Mouse (Mus musculus): ENCODE measurements around the gene Dlgap1.

Dlgap1 gene

GRCm38 (mm10) chr17:70462771-70463491 is 494.1 kb downstream of the Dlgap1 start:
- DNase-seq (ENCODE audit: low spot score), result no peak

- no peak for DNase-seq (ENCODE audit: low spot score)
Observed at GRCm38 (mm10) chr17:70466413-70466812, 497.5 kb downstream of the Dlgap1 start.

GRCm38 (mm10) chr17:70470970-70471371 is 502.1 kb downstream of the Dlgap1 start:
- DNase-seq (ENCODE audit: low spot score), result no peak

GRCm38 (mm10) chr17:70472162-70472561 is 503.3 kb downstream of the Dlgap1 start:
- no peak for DNase-seq (ENCODE audit: low spot score)

- no peak for DNase-seq (ENCODE audit: low spot score)
Observed at GRCm38 (mm10) chr17:70473871-70474270, 505.0 kb downstream of the Dlgap1 start.

GRCm38 (mm10) chr17:70483716-70484115 is 514.8 kb downstream of the Dlgap1 start:
- no peak for DNase-seq (ENCODE audit: low spot score)

GRCm38 (mm10) chr17:70485668-70486067 is 516.8 kb downstream of the Dlgap1 start:
- DNase-seq (ENCODE audit: low spot score), result peak; percentile 41

- DNase-seq (ENCODE audit: low spot score), result no peak
Observed at GRCm38 (mm10) chr17:70486259-70486658, 517.4 kb downstream of the Dlgap1 start.

- DNase-seq (ENCODE audit: low spot score), result no peak
Observed at GRCm38 (mm10) chr17:70486831-70487230, 518.0 kb downstream of the Dlgap1 start.

- no peak for DNase-seq (ENCODE audit: low spot score)
Observed at GRCm38 (mm10) chr17:70488784-70489265, 520.0 kb downstream of the Dlgap1 start.

GRCm38 (mm10) chr17:70491575-70491974 is 522.7 kb downstream of the Dlgap1 start:
- no peak for DNase-seq (ENCODE audit: low spot score)

- DNase-seq (ENCODE audit: low spot score), result no peak
Observed at GRCm38 (mm10) chr17:70494338-70494737, 525.5 kb downstream of the Dlgap1 start.

- no peak for DNase-seq (ENCODE audit: low spot score)
Observed at GRCm38 (mm10) chr17:70498256-70498655, 529.4 kb downstream of the Dlgap1 start.

- no peak for DNase-seq (ENCODE audit: low spot score)
Observed at GRCm38 (mm10) chr17:70501933-70502332, 533.1 kb downstream of the Dlgap1 start.

- no peak for DNase-seq (ENCODE audit: low spot score)
Observed at GRCm38 (mm10) chr17:70507759-70508158, 538.9 kb downstream of the Dlgap1 start.

GRCm38 (mm10) chr17:70510441-70510840 is 541.6 kb downstream of the Dlgap1 start:
- no peak for DNase-seq (ENCODE audit: low spot score)

GRCm38 (mm10) chr17:70511401-70511800 is 542.5 kb downstream of the Dlgap1 start:
- no peak for DNase-seq (ENCODE audit: low spot score)

GRCm38 (mm10) chr17:70513736-70514135 is 544.9 kb downstream of the Dlgap1 start:
- DNase-seq (ENCODE audit: low spot score), result no peak

GRCm38 (mm10) chr17:70516506-70516905 is 547.6 kb downstream of the Dlgap1 start:
- DNase-seq (ENCODE audit: low spot score), result no peak

GRCm38 (mm10) chr17:70517333-70517732 is 548.5 kb downstream of the Dlgap1 start:
- no peak for DNase-seq (ENCODE audit: low spot score)

GRCm38 (mm10) chr17:70521058-70521851 is 552.4 kb downstream of the Dlgap1 start:
- DNase-seq (ENCODE audit: low spot score), result no peak

- no peak for DNase-seq (ENCODE audit: low spot score)
Observed at GRCm38 (mm10) chr17:70521971-70522370, 553.1 kb downstream of the Dlgap1 start.

GRCm38 (mm10) chr17:70525990-70526389 is 557.1 kb downstream of the Dlgap1 start:
- no peak for DNase-seq (ENCODE audit: low spot score)

Data from T-cell, adult 2 months (primary cell).